Mouse (Mus musculus): Measurements from ENCODE around the gene Trmt5.

Trmt5 gene

GRCm38 (mm10) chr12:73286287-73287092, at the start of gene Trmt5, which contains the start of gene Slc38a6:
Gene Trmt5, minus strand, starts transcription at chr12:73286710.
Gene Slc38a6, plus strand, starts transcription at chr12:73286779.
- peak; percentile 87 for DNase-seq (ENCODE audit: low spot score)

DNA sequence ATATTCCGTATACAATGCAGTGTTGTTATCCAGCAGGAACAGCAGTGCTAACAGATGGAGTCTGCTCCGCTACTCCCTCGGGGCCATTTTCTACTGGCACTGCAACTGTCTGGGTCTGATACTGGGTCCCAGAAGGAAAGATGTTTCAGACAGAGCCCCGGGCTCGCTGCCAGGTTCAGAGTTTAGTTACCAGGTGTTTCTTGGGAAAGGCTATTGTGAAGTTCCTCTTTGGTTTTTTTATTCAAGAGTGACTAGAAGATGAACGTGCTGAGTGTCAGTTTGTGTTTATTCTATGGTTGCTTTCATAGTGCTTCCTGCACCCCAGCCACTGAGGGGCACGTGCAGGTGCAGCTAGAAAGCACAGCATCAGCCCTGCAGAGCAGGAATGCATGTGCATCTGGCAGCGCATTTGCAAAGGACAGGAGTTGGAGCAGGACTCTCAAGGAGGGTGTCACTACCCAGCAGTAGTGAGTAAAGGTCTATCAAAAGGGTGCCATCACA, 47.6 kb upstream of the Trmt5 start:
- no peak for DNase-seq (ENCODE audit: low spot score)

- DNase-seq (ENCODE audit: low spot score): no peak
Observed at GRCm38 (mm10) chr12:73332701-73333100, 46.2 kb upstream of the Trmt5 start.

- DNase-seq (ENCODE audit: low spot score): no peak
Observed at GRCm38 (mm10) chr12:73330236-73330635, 43.7 kb upstream of the Trmt5 start.

GRCm38 (mm10) chr12:73328448-73329167, 42.1 kb upstream of the Trmt5 start:
- no peak for DNase-seq (ENCODE audit: low spot score)

- no peak for DNase-seq (ENCODE audit: low spot score)
Observed at GRCm38 (mm10) chr12:73327381-73327780, 40.9 kb upstream of the Trmt5 start.

- DNase-seq (ENCODE audit: low spot score): no peak
Observed at GRCm38 (mm10) chr12:73325617-73326016, 39.1 kb upstream of the Trmt5 start.

DNA sequence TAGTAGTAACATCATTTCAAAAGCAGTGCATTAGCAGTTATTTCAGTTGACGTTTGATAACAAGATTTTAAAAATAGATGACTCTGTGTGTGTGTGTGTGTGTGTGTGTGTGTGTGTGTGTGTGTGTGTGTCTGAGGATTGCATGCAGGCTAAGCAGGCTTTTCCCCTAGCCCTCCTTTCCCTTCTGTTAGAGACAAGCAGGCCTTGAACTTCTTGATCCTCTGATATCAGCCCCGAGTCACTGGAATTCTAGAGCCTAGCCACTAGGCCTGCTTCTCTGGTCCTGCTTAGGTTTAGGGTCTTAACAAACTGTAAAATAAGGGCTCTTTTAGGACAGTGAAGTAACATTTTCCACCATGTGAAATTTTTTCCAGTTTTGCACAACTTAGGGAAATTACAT, 38.7 kb upstream of the Trmt5 start:
- DNase-seq (ENCODE audit: low spot score): no peak

- no peak for DNase-seq (ENCODE audit: low spot score)
Observed at GRCm38 (mm10) chr12:73324742-73325141, 38.2 kb upstream of the Trmt5 start.

- DNase-seq (ENCODE audit: low spot score): no peak
Observed at GRCm38 (mm10) chr12:73324180-73324586, 37.7 kb upstream of the Trmt5 start.

GRCm38 (mm10) chr12:73317706-73318686, 31.5 kb upstream of the Trmt5 start:
- no peak for DNase-seq (ENCODE audit: low spot score)

- no peak for DNase-seq (ENCODE audit: low spot score)
Observed at GRCm38 (mm10) chr12:73308711-73309110, 22.2 kb upstream of the Trmt5 start.

GRCm38 (mm10) chr12:73307750-73308149, 21.2 kb upstream of the Trmt5 start:
- DNase-seq (ENCODE audit: low spot score): no peak

- no peak for DNase-seq (ENCODE audit: low spot score)
Observed at GRCm38 (mm10) chr12:73304636-73305035, 18.1 kb upstream of the Trmt5 start.

DNA sequence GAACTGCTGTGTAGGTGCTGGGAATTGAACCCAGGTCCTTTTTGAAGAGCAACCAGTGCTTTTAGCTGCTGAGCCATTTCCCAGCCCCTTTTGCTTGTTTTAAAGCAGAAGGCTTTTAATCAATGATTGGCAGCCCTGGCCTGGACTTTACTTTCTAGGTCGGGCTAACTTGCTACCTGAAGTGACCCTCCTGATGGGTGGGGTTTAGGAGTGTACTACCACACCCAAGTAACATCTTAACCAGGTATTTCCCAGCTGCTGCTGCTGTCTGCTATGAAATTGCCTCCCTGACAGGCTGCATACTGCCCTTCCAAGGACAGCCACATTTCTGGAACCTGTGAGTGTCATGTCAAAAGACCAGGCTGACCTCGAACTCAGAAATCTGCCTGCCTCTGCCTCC, 14.0 kb upstream of the Trmt5 start:
- DNase-seq (ENCODE audit: low spot score): no peak

DNA sequence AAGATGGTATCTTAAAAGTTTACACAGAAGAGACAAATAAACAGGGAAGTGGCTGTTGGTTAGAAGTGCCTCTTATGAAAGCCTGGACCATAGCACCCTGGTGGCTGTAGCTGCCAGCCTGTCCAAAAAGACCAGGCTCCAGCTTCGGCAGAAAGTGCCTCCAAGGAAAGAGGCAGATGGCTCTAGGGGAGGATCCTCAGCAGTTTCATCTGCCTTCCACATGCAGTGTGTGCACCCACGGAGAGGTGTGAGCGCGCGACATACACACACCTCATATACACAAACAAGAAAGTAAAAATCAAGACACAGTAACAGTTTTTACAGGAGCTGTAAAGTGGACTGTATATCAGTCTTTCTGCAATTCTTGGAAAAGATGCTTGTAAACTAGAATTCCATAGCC, 12.1 kb upstream of the Trmt5 start:
- no peak for DNase-seq (ENCODE audit: low spot score)

DNA sequence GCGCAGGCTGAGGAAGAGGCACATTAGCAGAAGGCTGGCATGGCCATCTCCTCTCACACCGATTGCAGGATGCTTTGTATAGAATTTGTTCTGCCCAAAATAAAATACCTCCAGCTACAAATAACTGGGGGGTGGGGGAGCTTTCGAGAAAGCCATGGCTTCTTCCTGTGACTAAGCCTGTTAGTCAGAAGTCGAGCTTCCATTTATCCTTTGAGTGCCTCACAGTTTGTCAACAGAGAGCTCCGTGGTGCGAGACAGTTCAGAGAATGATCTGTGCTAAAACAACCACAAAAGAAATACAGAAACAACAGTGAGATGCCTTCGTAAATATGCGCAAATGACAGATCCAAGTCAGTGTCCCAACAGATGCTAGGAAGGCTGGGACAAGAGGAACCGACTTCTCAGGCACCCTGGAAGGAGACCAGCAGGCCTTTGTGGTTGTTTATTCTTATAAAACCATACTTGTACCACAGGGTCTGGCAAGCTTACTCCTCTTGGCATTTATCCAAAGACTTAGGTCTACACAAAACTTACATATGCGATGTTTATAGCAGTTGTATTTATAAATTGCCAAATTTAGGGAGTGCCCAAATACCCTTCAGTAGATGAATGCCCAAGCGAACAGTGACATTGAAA, 9.1 kb upstream of the Trmt5 start:
- DNase-seq (ENCODE audit: low spot score): no peak

- DNase-seq (ENCODE audit: low spot score): no peak
Observed at GRCm38 (mm10) chr12:73294884-73295283, 8.4 kb upstream of the Trmt5 start.

DNA sequence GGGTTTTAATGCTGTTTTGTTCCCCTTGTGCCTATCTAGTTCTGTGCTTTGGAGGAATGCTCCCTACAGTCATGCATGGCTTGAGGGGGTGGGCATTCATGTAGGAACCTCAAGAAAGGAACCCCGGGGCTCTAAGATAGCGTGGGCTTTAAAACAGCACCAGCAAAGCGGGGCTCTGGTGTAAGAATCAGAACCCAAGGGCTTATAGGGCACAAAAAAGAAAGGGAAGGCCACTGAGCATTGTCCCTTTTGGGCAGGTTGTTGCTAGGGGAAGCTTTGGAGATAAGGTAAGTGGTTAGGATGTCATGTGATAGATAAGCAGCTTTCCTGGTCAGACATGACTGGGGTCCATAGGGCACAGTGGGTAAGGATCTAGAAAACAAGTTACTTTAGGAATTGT, 2.1 kb upstream of the Trmt5 start:
- no peak for DNase-seq (ENCODE audit: low spot score)

DNA sequence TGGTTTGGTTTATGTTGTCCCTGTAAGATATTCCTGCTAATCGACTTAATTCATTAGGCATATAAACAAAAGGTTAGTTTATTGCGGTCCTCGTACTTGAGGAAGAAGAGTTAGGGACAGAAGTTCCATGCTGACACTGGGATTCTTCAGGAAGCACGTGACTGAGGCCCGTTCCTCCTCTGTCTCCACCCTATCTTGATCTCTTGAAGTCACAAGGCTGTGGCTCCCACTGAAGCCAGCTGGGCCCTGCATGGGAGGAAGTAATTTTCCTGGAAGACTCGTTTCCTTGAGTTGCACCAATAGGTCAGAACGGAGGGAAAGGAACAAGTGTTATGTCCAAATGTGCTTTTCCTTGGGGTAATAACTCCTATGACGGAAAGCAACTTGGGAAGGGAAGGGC, 1.1 kb upstream of the Trmt5 start:
- no peak for DNase-seq (ENCODE audit: low spot score)

DNA sequence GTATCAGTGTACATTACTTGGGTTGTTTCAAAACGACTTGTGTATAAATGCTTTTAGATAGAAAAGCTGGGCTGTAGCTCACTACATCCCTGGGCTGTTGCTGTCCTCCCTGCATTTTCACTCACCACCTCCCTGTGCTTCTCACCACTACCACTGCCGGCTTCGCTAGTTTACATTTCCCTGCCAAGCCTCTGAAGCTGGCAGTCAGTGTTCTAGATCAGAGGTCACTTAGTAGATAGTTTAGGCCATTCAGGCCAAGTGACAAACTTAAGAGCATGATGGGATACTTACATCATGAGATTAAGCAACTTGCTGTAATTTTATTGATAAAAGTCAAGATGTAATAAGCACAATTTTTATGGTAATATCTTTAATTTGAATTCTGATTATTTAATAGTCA, 11.6 kb downstream of the Trmt5 start:
- DNase-seq (ENCODE audit: low spot score): no peak

- no peak for DNase-seq (ENCODE audit: low spot score)
Observed at GRCm38 (mm10) chr12:73269933-73270332, 16.6 kb downstream of the Trmt5 start.

All from ovary, postnatal 14 days (tissue).